Mouse (Mus musculus) left cerebral cortex, postnatal 25 days (tissue): ENCODE measurements at regions not wholly inside any gene's neighbourhood (a gene's known extent, or its start where the extent isn't known, plus 50 kb on each side); places are given as distances from the start of the nearest gene placed in this dataset.

Experiments
- DNase-seq, 2 experiments: peaks; one replicate each; pipeline ENCODE4 v3.0.0; 2022; ENCODE audit warnings: low spot score in 2 of 2, mixed read lengths in 1 of 2
- intact Hi-C: fragments of 180-260 bp; cut with DNase I; formaldehyde crosslinking; loops from one replicate; pipeline ENCODE4 v1.15.1; 2025

DNA sequence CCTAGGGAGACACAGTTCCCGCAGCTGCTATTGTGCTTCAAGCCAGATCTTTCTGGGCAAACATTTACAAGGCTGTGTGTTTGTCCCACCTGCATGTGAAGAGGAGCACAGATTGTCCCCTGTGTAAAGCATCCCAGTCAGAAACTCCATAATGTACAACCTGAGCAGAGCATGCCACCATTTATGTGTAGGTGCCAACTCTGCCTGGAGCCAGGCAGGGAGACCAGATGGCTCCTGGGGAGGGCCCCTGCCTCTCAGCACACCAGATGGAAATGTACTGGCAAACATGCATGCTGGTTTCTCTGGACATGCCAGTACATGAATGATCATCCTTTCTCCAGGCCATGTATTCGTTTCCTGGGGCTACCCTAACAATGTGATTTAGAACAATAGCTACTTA lies 98.6 kb upstream of the Foxp3 start:
- intact Hi-C loops, result loop anchor here (2.0 to 5.0 kb wide), 2 partner anchors 97 to 170 kb away; partner anchors contain the start of genes Foxp3 and Ppp1r3f
- DNase-seq, result peak in 1 of 2 experiments; percentile 41

DNA sequence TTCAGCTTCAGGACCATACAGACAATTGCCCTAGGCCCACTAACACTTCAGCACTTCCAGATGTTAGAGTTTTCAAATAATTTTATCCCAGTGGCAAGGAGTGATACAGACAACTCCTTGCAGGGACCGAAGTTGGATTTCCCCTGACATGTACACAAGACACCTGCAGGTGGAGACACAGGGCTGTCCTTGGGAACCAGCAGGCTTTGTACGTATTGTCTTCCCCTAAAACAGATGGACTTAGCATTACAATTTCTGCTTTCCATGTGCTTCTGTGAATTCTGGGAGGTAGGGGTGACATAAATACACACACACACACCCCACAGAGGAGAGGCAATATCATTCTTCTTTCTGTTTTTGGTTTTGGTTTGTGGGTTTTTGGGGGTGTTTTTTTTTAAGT lies 98.2 kb upstream of the Usp27x start:
- DNase-seq, result peak; percentile 26 to 68
- intact Hi-C loops, result loop anchor here (2.0 to 5.0 kb wide), 2 partner anchors 98 to 171 kb away; partner anchors contain the start of genes Foxp3 and Ppp1r3f

DNA sequence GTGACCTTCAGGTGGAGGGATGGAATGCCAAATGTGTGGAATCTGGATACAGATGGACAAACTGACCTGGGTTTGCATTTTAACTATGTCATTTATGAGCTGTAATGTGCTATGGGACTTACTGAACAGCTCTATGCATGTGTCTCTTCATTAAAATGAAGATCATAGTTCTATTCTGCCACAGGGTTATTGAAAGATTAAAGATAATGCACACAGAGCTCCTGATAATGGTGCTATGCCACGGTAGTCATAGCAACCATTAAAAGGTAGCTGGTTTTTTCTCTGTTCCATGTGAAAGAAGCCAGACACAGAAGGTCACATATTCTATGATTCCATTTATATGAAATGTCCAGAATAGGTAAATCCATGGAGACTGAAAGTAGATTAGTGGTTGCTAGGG lies 94.2 kb upstream of the Usp27x start:
- DNase-seq, result no peak
- intact Hi-C loops, result loop anchor here (2.0 to 10.0 kb wide), 3 partner anchors 47 to 102 kb away; partner anchors contain the start of genes Foxp3, Ppp1r3f and Usp27x

DNA sequence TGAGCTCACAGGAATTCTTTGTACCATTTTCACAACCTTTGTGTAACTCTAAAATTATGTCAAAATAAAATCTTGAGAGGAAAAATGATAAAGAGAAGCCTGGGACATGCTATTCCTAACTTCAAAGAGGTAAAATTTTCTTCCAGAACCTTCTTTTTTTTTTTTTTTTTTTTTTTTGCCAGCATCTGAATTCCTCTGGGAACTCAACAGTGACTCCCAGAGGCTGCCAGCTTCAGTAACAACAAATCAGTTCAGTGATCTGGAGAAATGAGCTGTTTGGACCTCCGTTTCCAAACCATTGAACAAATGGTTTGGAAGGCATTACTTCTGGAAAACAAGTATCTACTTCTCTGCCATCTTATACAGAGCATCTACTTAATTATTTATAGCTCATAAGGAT lies 92.4 kb upstream of the Usp27x start:
- DNase-seq, result peak in 1 of 2 experiments; percentile 8
- intact Hi-C loops, result loop anchor here (2.0 to 10.0 kb wide), 2 partner anchors 45 to 93 kb away; partner anchors contain the start of gene Usp27x

DNA sequence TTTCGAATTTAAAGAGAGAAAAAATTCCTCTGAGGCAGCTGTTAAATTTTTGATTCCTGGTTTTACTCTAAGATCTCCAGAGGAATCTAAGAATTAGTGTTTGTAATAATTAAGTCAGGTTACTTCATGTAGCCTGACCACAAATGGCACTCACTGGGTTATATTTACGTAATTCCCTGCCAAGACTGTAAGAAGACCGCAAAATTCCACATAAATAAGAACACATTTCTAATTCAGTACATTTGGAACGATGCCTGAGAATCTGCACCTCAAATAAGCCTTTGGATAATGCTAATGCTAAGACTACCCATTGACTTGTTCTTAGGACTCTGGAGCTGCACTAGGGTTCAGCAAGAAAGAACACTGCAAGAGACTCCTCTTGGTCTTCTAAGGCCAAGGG lies 81.2 kb upstream of the Usp27x start:
- no peak for DNase-seq
- intact Hi-C loops, result no loop called here

DNA sequence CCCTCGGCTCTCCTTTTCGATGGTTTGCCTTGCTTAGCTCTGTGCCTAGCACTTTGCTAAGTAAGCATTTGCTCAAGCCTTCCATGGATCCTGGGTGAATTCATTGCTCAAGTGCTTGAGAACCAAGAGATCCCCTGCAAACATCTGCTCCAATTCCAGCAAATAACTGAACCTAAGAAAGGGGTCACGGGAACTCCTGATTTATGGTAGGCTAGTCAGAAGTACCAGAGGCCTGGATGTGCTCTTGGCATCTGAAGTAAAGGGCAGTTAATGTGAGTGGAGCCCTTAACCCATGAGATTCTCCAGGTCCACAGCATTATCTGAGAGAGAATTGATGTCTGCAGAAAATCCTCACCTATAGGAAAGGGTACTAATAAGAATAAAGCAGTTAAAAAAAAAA lies 69.4 kb upstream of the Usp27x start:
- DNase-seq, result no peak
- intact Hi-C loops, result no loop called here

DNA sequence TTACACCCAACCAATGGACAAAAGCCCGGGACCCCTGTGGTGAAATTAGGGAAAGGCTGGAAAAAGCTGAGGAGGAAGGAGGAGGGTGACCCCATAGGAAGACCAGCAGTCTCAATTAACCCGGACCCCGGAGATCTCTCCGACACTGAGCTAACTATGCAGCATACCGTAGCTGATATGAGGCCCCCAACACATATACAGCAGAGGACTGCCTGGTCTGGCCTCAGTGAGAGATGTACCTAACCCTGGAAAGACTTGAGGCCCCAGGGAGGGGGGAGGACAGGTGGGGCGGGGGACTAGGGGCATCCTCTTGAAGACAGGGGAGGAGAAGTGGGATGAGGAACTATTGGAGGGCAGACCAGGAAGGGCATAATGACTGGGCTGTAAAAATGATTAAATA lies 69.0 kb upstream of the Usp27x start:
- intact Hi-C loops, result no loop called here
- no peak for DNase-seq

DNA sequence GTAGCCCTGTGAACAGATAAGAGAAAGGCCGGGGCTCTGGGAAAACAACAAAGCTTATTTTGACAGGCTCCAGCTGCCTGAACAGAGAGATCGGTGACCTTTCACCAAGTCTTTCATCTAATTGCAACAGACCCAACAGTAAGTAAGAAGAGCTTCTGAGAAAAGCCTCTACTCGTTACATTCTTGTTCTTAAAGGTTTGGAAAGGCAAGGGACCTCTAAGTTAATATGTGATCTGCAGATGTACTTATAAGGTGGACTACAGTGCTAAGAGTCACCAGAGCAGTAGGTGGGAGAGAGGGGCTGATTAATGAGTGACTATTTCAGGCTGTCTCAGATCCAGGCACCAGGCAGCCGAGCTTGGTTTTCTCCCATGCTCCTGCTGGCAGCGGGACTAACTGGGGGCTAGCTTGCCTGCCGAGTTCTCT lies 68.4 kb upstream of the Usp27x start:
- DNase-seq, result no peak
- intact Hi-C loops, result no loop called here

DNA sequence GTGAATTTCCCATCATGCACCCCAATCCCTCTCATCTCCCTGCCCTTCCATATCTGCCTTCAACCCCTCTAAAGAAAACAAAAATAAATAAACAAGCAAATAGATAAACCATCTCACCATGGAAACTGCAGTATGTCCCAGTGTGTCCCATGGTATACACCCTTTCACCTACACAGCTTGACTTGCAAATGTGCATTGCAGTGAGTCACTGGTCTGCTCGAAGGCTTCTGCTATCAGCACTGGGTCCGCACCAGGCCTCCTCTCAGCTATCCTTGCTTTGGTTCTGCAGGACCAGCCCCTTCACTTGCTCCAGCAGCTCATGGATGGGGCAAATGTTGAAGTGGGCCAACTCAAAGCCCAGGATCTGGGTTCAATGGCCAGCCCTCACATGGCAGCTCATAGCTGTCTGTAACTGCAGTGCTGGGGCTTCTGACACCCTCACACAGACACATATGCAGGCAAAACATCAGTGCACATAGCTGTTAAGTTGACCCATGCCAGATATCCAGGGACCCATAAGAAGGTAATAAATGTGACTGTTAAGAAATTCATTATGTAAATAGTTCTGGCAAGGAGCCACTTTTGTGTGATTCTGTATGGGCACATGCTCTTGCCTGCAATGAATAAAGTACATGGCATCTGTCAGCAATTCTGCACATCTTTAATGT lies 59.9 kb upstream of the Usp27x start:
- intact Hi-C loops, result no loop called here
- DNase-seq, result no peak

DNA sequence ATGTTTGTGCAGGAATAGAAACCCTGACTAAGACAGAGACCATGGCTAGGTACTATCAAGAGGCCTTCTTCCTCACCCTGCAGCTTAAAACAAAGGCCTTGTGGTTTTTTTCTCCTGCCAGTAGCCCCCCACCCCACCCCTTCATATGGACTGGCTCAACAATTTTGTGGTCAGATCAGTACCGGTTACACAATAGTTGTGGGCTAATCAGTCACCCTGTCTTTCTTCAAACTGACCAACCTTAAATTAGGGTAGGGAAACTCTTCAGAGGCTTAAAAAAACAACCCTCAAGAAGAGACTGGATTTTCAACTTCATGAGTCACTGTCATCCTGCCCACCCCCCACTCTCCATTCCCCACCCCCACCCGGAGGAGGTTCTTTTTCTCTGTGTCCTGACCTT lies 58.6 kb upstream of the Usp27x start:
- intact Hi-C loops, result no loop called here
- no peak for DNase-seq

DNA sequence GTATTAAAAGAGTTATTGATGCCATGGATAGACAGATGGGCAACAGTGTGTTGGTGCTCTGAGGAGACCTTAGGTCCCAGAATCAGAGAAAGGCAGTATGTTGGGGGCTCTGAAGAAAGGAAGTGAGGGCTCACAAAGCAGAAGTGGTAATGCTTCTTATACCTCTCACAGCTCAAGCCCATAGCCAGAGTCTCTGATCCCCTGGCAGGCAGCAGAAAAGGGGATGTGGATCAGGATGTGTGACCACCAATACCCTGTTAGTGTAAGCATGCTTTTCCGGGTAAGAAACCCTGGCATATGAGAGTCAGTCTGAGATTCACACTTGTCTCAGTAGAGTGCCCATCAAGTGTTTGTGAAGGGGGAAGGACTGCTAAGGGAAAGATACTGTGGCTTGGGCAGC lies 54.8 kb upstream of the Usp27x start:
- no peak for DNase-seq
- intact Hi-C loops, result no loop called here

DNA sequence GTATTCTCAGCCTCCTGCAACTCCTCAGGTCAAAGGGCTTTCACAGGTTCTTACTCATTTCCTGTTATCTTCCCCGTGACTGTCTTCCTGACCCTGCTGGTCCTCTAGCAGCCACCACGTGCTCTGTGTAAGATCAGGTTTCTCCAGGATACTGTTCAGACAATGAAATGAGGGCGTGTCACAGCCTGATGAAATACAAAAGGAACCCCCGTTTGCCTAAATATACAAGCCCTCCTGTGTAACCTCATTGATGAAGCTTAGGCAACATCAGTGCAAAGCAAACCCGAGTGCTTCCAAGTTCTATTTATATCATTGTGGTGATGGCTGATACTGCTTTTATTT lies 53.9 kb upstream of the Usp27x start:
- intact Hi-C loops, result no loop called here
- no peak for DNase-seq

DNA sequence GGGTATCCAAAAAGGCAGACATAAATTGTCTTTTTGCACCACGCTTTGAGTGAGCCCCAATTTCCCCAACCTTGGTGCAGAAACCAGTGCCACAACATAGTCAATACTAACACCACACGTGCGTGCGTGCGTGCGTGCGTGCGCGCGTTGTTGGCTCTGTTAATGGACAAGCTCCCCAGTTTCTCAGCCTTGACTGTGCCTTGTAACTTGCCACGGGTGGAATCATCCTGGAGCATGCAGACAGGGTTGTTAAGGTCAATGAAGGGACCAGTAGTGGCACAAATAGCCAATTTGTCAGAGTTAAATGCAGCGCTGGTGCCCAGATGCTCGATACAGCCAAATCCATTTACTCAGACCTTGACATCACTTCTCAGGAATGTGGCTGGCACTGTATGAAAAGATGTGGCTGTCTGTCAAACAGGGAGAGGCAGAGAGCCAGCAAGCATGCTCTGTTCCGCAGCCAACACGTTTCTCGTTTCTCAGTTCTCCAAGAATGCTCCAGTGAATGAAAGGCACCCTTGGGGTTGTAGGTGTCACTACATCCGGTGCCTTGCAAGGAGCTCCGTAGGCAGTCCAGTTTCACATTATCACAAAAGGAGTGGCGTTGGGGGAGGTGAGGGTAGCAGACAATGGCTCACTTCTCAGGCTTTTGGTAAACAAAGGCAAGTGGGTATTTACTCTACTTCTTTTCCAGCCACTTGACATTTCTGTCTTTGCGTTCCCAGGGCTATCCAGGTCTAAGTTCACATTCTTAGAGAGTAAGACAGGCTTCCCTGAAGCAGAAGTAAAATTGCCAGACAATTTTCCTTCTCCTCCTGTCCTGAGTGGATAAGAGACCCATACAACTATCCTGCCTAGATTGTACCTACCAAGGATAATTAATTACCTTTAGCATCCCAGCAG lies 53.2 kb upstream of the Usp27x start:
- intact Hi-C loops, result no loop called here
- DNase-seq, result peak in 1 of 2 experiments; percentile 28
